Mouse (Mus musculus): Measurements from ENCODE around the gene Spaca6.
"Not testable (repeated sequence)": the region's sequence is repeated elsewhere in the genome, so short reads cannot be mapped to it uniquely, and the experiment has no call there.

The Spaca6 gene

DNA sequence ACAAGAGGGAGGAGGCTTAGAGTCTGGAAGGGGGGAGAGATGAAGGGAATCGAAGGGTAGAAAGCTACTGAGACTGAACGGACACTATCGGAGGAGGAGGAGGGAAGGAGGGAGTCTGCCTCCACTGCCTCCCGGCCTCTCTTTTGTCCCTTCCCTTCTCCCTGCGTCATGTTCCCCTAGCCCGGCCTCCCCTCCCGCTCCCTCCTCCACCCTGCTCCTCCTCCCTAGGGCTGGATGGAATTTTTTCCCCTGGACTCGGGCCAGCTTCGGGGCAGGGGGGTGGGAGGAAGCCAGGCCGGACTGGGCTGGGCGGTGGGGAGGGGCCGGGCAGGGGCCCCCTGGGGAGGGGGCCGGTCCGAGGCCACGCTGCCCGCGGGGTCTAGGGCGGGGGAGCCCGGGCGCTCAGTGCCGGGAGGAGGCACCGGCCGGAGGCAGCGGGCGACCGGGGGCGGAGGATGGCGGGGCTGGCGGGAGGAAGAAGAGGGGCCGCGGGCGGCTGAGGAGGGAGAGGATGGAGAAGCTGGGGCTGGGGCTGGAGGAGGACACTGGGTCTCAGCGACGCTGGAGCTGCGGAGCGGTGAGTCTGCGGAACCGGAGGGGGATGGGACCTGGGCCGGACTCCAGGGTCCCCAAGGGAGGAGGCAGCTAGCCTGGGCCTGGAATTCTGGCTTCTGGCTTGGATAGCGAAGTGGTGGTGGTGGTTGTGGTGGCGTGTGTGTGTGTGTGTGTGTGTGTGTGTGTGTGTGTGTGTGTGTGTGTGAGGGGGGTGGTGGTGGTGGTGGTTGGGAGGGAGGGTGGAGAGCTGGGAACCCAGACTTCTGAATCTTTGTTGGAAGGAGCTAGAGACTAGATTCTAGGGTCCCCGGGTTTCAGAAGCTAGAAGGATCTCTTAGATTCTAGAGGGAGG lies at the start of gene Spaca6:
Spaca6 (plus strand) TSS at position 408 of the 907 bp plus-strand sequence.
- peak; percentile 97 for DNase-seq

DNA sequence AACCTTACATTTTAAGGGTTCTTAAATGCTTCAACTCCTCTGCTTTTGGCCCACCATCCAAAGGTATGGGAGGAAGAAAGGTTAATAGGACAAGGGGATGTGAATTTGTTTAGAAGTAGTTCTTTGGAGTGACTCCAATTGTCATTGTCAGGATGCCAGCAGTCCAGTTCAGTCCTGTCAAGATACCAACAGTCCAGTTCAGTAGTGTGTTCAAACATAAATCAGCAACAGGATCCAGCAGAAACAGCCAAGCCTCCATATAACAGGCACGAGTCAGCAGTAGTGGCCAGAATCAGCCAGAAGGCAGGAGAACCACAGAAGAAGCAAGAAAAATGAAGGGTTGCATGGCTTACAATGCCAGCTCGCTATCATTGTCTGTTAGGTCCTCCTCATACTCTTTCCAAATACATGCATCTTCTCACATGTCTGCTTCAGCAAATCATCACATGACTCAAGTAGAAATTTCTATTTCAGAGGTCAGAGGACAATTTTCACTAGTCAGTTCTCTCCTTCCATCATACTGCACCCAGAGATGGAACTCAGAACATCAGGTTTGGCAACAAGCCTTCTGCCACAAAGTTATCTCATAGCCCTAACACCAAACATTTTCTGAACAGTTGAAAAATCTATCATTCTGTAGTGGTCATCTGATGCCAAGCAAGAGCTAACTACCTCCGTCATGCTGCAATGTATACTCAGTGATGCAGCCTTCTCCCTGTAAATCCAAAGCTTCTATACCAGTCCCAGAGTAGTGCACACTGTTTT lies 35.9 kb upstream of the Spaca6 start:
- no peak for DNase-seq

DNA sequence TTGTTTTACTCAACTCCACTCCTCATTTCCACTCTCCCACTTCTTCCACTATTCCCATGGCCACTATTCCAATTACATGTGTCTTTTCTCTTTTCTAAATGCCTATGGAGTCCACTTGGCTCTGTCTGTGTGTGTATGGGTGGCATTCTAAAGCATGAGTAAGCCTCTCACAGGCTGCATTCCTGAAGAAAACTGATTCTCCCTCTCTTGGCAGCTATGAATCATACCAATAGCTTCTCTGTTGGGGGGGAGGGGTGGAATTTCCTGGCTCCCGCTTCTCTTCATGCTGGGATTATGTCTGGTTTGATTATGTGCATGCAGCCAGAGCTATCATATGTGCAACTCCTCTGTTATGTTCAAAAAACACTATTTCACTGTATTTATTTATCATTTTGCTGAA lies 34.4 kb upstream of the Spaca6 start:
- peak; percentile 43 for DNase-seq

DNA sequence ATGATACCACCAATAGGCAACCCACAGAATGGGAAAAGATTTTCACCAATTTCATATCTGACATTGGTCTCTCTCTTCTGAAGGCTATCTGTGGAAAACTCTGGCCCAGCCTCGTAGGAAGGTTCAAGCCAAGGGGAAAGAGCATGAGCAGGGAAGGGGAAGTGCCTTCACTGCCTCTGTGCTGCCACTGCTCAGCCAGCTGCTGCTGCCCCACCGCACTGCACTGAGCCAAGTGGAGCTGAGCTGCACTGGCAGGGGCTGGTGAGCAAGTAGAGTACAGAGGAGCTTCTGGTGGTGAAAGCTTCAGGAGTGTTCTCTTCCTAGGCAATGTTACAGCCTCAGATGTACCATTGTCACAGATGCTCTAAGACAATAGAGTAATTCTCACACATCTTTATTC lies 31.4 kb upstream of the Spaca6 start:
- DNase-seq: no peak

DNA sequence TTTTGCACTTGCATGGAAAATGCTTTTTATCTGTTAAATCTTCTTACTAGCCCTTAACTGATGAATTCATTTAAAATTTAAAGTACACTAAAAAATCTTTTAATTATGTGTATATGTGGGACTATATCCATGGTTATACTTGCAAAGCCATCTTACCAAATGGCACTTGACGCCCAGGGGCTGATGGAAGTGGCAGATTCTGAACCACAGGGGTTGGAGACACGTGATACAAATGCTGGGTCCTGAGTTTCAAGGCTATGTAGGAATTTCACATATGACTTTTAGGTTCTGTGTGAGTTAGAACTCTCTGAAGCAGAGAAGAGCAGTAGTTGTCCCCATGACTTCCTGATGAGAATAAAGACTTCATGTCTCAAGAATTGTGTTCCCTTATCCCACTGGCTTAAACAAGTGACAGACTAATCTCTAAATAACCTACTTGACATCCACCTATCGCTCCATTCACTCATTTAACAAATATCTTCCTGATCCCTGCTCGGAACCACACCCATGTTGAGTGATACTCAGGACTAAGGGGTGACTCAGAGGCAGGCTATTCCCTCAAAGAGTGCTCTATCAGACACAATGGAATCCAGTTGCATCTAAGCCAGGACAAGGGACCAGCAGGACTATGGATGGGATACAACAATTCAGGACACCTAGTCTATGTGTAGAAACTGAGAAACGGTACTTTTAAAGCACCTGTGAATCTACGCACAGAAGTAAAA lies 3.2 kb upstream of the Spaca6 start:
- DNase-seq: no peak

DNA sequence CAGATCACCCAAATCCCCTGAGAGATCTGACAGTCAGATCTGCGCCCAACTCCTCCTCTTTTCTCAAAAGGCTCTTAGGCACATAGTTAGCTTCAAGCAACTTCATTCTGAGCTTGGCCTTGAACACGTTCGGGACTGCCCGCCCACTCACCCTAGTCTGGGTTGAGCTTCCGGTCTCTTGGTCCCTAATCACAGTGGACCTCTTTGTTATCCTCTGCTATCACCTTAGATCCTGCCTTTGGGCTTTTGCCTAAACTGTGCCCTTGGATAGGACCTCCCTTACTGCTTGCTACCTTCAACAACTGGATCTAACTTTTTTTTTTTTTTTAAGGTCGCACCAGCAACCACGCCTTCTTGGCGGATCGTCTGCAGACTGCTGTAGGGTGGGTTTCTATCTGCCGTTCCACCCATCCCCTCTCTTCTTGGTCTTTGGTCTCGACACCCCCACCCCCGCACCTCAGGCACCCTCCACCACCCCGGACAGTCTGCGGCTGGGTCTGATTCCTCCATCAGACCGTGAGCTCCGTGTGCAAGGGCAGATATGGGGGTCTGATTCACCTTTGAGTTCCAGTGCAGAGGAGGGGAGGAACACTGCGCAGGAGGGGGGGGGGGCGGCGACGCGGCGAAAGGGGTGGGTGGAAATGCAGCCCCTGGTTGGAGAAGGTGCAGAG lies 902 bp upstream of the Spaca6 start:
- peak; percentile 68 for DNase-seq

DNA sequence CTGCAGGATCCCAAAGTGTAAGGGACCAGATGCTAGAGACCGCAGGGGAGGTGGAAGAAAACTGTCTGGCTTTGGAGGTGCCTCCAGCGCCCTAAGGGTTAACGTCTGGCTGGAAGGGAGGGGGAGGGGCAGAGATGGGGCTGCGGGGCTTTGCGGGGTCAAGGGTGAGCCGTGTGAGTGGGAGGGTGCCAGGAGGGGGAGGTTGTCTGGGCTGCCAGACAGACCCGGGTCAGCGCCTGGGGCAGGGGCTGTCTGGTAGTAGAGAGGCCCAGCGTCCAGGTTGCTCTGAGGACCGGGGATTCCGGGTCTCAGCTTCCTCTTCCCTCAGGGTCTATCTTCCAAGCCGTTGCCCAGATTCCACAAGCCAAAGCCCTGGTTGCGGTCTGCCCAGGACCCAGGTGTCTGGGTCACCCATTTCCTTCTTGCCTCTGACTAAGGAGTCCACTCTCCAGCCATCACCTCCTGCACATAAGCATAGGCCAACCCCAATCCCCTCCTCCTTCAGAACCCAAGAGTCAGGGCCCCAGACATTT lies 766 bp downstream of the Spaca6 start:
- peak; percentile 80 for DNase-seq

DNA sequence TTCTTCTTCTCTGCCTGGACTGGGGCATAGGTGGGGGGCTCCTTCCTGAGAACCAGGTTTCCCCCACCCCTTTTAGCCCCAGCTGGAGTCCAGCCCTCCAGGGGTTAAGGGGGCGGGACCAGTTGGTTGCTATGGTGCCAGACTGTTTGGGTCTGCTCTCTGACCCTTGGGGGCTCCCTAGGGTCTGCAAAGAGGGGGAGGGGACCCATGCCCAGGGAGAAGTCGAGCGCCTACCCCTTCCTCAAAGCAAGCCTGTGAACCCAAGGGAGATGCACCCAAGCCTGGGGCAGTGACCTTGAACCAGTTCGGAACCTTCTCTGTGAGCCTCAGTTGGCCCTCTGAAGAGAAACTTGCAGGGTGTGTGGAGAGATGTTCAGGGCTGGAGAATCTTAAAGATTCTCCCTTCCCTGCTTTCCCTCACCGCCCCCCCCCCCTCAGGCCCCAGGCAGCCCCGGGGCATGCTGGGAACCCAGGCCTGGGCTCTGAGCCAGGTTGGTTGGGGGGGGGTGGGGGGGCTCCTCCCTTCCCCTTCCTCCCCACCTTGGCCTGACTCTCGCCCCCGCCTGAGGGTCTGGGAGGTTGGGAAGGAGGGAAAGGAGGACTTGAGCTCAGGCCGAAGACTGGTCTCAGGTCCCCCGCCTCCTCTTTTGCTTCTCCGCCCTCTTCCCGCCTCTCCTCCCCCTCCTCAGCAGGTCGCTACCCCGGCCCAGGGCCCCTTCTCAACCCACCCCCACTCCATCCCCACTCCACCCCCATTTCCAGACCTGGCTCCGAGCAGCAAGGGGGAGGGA lies 1.4 kb downstream of the Spaca6 start:
- peak; percentile 67 for DNase-seq

DNA sequence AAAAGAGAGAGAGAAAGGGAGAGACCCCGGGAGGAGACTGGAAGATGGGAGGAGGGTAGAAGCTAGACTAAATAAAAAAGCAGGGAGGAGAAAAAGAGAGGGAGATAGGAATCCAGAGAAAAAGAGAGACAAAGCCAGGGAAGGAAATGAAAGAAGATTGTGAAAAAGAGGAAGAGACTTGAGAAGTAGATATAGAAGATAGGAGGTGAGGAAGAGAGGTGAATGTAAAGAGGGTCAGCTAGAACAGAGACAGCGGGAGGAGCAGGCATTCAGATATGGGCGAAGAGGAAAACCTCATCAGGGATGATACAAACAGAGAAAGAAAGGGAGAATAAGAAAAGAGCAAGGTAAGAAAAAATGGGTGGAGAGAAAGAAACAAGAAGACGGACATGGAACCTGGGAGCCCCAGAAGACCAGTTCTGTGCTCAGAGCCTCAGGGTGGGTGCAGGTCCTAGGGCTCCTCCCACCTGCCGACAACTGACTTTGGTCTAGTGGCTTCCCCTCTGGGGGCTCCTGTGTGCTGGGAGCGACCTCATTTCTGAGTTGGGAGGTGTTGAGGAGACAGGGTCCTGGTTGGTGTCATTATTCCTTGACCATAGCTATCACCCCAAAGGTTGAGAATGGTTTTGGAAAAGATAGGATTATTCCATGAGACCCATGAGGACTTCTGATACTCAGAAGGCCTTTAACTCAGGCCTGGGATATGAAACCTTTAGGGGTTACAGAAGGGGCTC lies 2.3 kb downstream of the Spaca6 start:
- peak; percentile 16 for DNase-seq

DNA sequence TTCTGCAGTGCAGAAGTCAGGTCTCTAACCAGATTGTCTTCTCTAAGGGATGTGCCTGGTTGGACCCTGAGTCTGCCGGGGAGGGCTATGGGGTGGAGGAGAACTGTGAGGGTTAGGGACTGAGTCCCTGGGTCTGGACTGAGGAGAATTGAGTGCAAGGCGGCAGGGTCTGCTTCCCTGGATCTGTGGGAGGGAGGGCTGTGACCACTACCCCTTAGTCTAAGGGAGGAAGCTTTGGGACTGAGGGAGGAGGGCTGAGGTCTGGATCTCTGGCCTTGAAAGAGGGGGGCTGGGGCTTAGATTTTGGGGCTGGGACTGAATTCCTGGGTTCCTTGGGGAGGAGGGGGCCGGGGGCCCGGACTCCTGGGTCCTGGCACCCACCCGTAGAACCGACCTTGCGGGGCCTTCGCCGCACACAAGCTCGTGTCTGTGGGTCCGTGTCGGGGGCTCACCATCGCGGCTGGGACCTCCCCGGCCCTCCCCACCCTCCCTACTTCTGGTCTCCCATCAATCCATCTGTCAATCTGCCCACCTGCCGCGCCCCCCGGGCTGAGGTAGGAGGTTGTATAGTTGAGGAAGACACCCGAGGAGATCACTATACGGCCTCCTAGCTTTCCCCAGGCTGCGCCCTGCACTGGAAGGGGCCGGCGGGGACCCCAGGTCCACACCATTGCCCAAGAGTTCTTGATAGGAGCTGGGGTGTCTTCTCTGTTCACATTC lies 3.0 kb downstream of the Spaca6 start:
- no peak for DNase-seq

DNA sequence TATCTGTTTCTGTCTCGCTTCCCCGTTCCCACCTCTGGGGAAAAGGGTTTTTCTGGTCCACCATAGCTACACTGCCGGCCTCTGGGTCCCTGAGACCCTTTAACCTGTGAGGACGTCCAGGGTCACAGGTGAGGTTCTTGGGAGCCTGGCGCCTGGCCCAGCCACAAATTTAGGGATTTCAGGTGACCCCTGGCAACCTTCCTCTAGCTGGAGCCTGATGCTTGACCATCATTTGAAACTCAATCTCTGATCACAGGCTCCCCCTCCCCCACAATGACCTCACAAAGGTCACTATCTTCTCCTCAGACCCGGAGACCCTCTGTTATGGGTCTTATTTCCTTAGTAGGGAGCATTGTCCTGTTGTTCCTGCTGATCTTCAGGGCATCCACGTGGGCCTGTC lies 3.8 kb downstream of the Spaca6 start:
- no peak for DNase-seq

DNA sequence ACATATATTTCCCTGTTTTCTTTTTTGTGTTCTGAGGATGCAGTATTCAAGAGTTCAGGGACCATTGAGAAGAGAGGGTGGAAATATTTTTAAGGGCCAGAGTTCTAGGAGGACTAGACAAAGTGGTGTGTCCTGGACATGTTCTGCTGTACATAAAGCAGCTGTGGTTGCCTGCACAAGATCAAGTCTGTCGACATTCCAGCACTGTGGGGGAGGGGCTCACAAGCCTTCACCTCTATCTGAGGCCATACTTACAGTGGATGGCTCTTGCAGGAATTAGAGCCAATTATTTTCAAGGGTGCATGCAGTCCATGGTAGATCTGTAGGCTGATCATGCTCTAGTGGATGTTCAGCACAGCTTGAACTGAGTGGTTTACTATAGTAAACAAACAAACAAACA lies 7.9 kb downstream of the Spaca6 start:
- peak; percentile 70 for DNase-seq

DNA sequence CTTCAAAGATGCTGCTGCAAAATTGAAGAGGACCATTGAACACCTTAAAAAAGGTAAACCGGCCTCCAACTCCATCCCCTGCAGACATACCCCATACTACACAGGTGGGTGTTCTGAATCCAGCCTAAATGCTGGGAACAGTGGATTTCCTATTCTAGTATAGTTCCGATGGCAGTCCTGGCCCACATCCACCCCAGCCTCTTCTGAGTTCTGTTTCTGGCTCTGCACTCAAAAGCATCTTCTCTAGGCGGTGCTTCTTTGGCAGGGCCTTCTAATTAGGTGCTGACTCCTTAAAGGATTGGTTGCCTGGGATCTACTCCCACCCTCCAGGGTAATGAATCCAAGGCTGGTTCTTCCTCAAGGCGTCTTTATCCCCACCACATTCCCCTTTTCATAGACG lies 9.1 kb downstream of the Spaca6 start:
- no peak for DNase-seq

DNA sequence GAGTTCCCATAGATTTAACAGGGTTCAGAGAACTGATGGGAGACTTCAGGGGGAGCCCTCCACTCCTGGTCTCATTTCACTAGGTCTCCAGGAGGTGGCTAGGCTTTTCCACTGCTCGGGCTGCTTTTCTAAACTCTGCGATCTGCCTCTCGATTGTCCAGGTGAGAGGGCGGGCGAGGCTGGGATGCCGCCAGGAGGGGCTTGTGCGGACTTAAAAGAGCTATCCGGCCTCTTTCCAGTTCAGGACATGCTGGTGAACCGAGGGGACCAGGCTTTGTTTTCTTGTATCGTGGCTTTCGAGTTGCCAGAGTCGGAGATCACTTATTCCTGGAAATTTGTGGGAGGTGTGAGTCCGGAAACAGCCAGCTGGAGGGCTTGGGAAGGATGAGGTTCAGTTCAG lies 10.5 kb downstream of the Spaca6 start:
- DNase-seq: no peak

DNA sequence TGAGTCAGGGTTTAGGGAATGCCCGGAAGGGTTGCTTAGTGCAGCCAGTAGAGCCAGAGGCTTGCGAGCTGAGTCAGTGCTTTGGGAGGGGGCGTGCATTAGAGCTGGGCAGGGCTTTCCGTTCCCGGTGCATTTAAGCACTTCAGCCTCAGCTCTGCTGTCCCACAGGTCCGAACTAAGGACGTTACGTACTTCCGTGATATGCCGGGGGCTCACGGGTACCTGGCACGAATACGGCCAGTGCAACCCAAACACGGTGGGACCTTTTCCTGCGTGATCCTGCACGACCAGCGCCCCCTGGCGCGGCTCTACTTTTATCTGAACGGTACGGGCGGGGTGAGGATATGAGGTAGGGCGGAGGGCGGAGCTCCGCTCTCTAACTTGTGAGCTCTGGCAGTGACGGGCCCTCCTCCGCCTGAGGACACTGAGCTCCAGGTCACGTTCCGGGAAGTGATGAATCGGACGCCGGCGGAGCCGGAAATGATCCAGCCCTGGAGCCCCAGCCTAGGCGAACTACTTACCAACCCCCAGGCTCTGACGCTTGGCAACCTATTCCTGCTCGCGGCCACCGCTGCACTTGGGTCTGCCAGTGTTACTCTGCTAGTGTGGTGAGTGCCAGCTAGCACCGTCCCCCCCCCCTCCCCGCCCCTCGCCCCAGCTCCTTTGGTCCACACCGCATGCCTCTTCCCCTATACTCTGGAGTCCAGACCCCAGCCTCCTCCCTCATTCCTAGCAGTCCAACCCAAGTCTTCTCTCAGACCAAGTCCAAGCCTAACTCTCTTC lies 11.2 kb downstream of the Spaca6 start:
- DNase-seq: peak; percentile 98

DNA sequence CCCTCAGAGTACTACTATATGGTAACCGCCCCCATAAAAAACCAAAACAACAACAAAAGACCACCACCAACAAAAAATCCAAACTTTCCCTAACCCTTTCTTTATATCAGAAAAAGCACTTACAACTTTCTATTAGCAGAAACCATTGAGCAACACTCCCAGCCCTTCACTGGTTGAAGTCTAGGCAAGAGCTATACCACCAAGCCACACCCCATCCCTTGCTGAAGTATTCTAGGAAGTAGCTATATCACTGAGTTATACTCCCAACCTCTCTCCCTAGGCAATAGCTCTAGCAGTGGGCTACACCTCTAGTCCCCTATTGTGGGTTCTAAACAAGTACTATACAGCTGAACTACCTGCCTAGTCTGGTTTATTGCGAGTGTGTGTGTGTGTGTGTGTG lies 12.3 kb downstream of the Spaca6 start:
- DNase-seq: no peak

DNA sequence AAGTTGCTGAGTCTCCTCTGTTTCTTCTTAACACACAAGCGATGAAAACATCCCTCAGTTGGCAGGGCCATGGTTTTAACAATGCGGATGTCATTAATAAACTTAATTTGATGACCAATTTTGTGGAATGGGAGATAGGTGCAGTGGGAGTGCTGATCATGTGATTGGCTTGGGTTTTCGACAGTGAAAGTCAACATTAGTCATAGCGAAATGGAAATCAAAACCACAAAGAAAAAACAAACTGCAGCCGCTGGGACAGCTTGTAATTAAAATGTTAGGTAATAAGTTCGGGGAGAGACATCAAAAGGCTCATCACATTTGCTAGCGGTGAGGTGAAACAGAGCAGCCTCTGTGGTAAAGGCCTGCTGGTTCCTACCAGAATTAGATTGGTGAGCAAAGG lies 13.8 kb downstream of the Spaca6 start:
- no peak for DNase-seq

DNA sequence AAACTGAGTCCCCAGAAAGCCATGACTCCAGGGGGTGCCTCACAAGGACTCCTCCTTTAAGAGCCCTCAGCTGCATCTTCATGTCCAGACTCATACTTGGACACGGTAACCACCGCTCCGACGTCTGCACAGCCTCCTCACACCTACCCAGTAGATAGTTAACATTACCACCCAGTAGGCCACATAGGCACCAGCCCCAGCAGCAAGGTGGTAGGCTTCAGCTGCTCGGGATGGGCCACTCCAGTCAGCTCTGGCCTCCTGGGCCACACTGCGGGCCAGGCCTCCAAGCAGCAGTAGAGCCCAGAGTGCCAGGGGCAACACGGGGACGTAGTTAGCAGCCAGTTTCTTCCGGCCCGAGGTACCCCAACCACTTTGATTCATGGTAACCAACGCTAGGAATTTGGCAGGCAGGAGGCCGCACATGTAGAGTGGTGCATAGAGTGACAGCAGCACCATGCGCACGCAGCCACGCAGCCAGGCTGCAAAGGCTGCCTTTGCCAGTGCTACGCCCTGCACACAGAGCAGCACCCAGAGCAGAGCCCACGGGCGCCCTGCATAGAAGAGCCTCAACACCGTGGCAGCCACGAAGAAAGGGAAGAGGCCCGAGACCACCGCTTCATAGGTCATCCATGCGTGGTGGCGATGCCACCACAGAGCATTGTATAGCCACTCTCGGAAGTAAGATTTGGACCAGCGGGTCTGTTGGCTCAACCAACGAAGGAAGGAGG lies 16.7 kb downstream of the Spaca6 start:
- no peak for DNase-seq

DNA sequence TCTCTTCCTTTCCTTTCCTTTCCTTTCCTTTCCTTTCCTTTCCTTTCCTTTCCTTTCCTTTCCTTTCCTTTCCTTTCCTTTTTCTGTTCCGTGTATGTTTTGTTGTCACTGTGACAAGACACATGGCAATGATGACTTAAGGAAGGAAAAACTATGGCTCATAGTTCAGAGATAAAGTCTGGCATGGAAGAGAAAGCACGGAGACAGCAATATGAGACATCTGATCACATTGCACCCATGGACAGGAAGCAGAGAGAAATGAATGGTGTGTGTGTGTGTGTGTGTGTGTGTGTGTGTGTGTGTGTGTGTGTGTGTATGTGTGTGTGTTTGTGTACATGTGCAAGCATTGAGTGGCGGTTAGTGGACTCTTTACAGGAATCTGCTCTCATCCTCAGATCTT lies 17.6 kb downstream of the Spaca6 start:
- DNase-seq: not testable (repeated sequence)
